Mouse (Mus musculus) layer of hippocampus, adult 2 months (tissue): ENCODE data around the gene Gria1. TPM values are rescaled to one million over a fixed set of nuclear protein-coding genes. Genes with fewer than 3 reads are reported as not detected.

ENCODE experiments used
- DNase-seq, 2 experiments: peaks; one replicate each; pipeline ENCODE4 v3.0.0; 2022; ENCODE audit warnings: low spot score in 2 of 2
- H3K27ac ChIP-seq: fragments of 200-600 bp; 2 replicates; pipeline ENCODE4 v1.8.1; 2022
- H3K4me3 ChIP-seq: fragments of 200-600 bp; 2 replicates; pipeline ENCODE4 v1.8.1; 2022; ENCODE audit warnings: mild to moderate bottlenecking
- CTCF ChIP-seq: fragments of 200-600 bp; conservative IDR thresholded peaks from 2 replicates; pipeline ENCODE4 v1.8.1; 2022; ENCODE audit warnings: antibody characterized with exemption, mild to moderate bottlenecking, moderate library complexity
- total RNA-seq, 2 experiments: library from RNA; stranded (reverse); gene quantifications; 2 replicates each; pipeline ENCODE4 v1.2.3; 2021

Gria1 gene
- total RNA-seq, 2 experiments from 2014 or later: 751 TPM

- no peak for TF ChIP-seq CTCF
- Histone ChIP-seq H3K4me3 (no peak overlapping the region), H3K27ac (peak overlapping the region; percentile 75)
- DNase-seq: no peak
These were observed 274.9 kb downstream of the Gria1 start for GRCm38 (mm10) chr11:57286119-57286518.

GRCm38 (mm10) chr11:57297376-57297775 lies 286.2 kb downstream of the Gria1 start:
- DNase-seq: no peak
- peak overlapping the region; percentile 75; the same call in 1 of the 2 replicates for H3K27ac ChIP-seq
- TF ChIP-seq CTCF: no peak

GRCm38 (mm10) chr11:57298263-57298662 lies 287.1 kb downstream of the Gria1 start:
- H3K4me3 ChIP-seq: no peak overlapping the region
- no peak for TF ChIP-seq CTCF
- no peak for DNase-seq
- peak overlapping the region; percentile 75 for H3K27ac ChIP-seq

More at GRCm38 (mm10) chr11:57297376-57297775, 286.2 kb downstream of the Gria1 start:
- H3K4me3 ChIP-seq: no peak overlapping the region

- H3K27ac ChIP-seq: peak overlapping the region; percentile 75
- no peak overlapping the region for H3K4me3 ChIP-seq
- TF ChIP-seq CTCF: no peak
- DNase-seq: no peak
These were observed 287.5 kb downstream of the Gria1 start for GRCm38 (mm10) chr11:57298665-57299064.

- no peak for DNase-seq
- Histone ChIP-seq H3K27ac (peak overlapping the region; percentile 83), H3K4me3 (no peak overlapping the region)
- peak; percentile 54 for TF ChIP-seq CTCF
These were observed 292.4 kb downstream of the Gria1 start for GRCm38 (mm10) chr11:57303602-57304001.

GRCm38 (mm10) chr11:57306116-57306515 lies 294.9 kb downstream of the Gria1 start:
- DNase-seq: no peak
- TF ChIP-seq CTCF: no peak
- peak overlapping the region; percentile 83 for H3K27ac ChIP-seq
- no peak overlapping the region for H3K4me3 ChIP-seq

- no peak for TF ChIP-seq CTCF
- DNase-seq: no peak
- no peak overlapping the region for H3K4me3 ChIP-seq
- peak overlapping the region; percentile 80 for H3K27ac ChIP-seq
These were observed 295.7 kb downstream of the Gria1 start for GRCm38 (mm10) chr11:57306892-57307291.

GRCm38 (mm10) chr11:57317063-57317462 lies 305.9 kb downstream of the Gria1 start:
- no peak for DNase-seq
- no peak overlapping the region for H3K4me3 ChIP-seq
- TF ChIP-seq CTCF: no peak
- H3K27ac ChIP-seq: peak overlapping the region; percentile 97

- peak overlapping the region; percentile 97 for H3K27ac ChIP-seq
- TF ChIP-seq CTCF: no peak
- DNase-seq: no peak
- no peak overlapping the region for H3K4me3 ChIP-seq
These were observed 306.3 kb downstream of the Gria1 start for GRCm38 (mm10) chr11:57317478-57317877.

- no peak for TF ChIP-seq CTCF
- peak; percentile 86 to 88 for DNase-seq
- H3K27ac ChIP-seq: peak overlapping the region; percentile 97
- no peak overlapping the region for H3K4me3 ChIP-seq
These were observed 308.2 kb downstream of the Gria1 start for GRCm38 (mm10) chr11:57319374-57319773.

GRCm38 (mm10) chr11:57324099-57324498 lies 312.9 kb downstream of the Gria1 start:
- peak overlapping the region; percentile 97 for H3K27ac ChIP-seq
- TF ChIP-seq CTCF: no peak
- peak in 1 of 2 experiments; percentile 58 for DNase-seq

More at GRCm38 (mm10) chr11:57324099-57324498, 312.9 kb downstream of the Gria1 start:
- H3K4me3 ChIP-seq: no peak overlapping the region
